In the genomic region with DNA sequence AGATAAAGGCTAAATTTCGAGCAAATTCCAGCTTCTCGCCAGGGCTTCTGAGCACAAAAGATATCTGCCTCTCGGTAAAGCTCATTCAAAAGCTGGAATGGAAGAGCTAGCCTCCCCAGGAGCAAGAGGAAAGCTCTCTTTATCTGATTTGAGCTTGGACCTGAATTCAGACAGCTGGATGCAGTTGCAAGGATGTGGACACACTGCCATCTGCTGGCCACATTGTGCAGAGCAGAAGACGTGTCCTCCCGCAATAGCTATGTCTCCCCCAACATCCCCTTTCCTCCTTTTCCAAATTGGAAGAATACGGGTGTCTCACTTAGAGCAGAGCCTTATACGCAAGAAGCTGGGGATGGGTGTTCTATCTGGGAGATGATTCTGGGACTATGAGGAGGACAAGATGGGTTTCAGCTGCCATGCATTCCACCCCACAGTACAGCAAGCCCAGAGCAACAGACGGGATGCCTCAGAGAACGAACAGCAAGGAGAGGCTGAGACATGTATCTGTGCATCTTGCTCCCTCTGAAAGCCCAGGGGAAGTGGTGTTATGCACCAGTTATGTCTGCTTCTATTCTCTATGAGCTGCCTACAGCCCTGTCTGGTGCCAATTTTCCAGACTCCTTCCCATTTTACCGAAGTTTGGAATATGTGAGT, we compare ENCODE assay signal across 8 mouse cellular contexts. TPM values are rescaled to one million over a fixed set of nuclear protein-coding genes. Genes with fewer than 3 reads are reported as not detected.
A peak's percentile ranks its signal among the peaks of the same experiment; 100 is the strongest.
DNase-seq lines count a peak whose midpoint lies in the region; ATAC-seq and TF ChIP-seq lines count a peak whose summit lies in the region.

No protein-coding gene starts in this region.

- no peak for ATAC-seq in hindbrain, embryonic 13.5 days (ENCODE audit: low FRiP score)
- no peak for ATAC-seq in neural tube, embryonic 11.5 days (ENCODE audit: insufficient read depth, low FRiP score, low TSS enrichment)
- ATAC-seq in stomach, postnatal 0 days (ENCODE audit: low FRiP score, low TSS enrichment) = peak; percentile 61; the same call in 1 of the 2 replicates

- no peak overlapping the region for H3K9ac ChIP-seq in hindbrain, embryonic 13.5 days
- no peak overlapping the region for H3K9ac ChIP-seq in neural tube, embryonic 11.5 days (ENCODE audit: low read length)
- H3K9ac ChIP-seq in stomach, postnatal 0 days (ENCODE audit: low read length) = no peak overlapping the region

- no peak overlapping the region for H3K4me3 ChIP-seq in hindbrain, embryonic 10.5 days
- H3K4me3 ChIP-seq in hindbrain, embryonic 13.5 days = no peak overlapping the region
- no peak overlapping the region for H3K4me3 ChIP-seq in limb, embryonic 10.5 days
- H3K4me3 ChIP-seq in neural tube, embryonic 11.5 days (ENCODE audit: low read depth, low read length) = no peak overlapping the region
- H3K4me3 ChIP-seq in stomach, postnatal 0 days (ENCODE audit: low read depth, low read length) = no peak overlapping the region

- TF ChIP-seq EP300 in stomach, postnatal 0 days (optimal IDR thresholded peaks at IDR 0.05) = no peak

- 33% methylated on average over 10 of the region's 10 CpGs for WGBS in hindbrain, embryonic 10.5 days
- 28% methylated on average over 10 of the region's 10 CpGs for WGBS in hindbrain, embryonic 13.5 days
- WGBS in limb, embryonic 10.5 days = 40% methylated on average over 10 of the region's 10 CpGs
- 38% methylated on average over 10 of the region's 10 CpGs for WGBS in neural tube, embryonic 11.5 days
- 27% methylated on average over 10 of the region's 10 CpGs for WGBS in stomach, postnatal 0 days

- no peak overlapping the region for H3K4me2 ChIP-seq in hindbrain, embryonic 13.5 days
- no peak overlapping the region for H3K4me2 ChIP-seq in neural tube, embryonic 11.5 days (ENCODE audit: low read depth)
- no peak overlapping the region for H3K4me2 ChIP-seq in stomach, postnatal 0 days (replicated peaks; ENCODE audit: low read depth)

- peak; percentile 93 for TF ChIP-seq CTCF in stomach, postnatal 0 days (IDR thresholded peaks at IDR 0.05; ENCODE audit: low read depth)

- H3K27ac ChIP-seq in hindbrain, embryonic 10.5 days = no peak overlapping the region
- no peak overlapping the region for H3K27ac ChIP-seq in hindbrain, embryonic 13.5 days
- no peak overlapping the region for H3K27ac ChIP-seq in limb, embryonic 10.5 days
- H3K27ac ChIP-seq in neural tube, embryonic 11.5 days (ENCODE audit: low read depth, low read length) = no peak overlapping the region
- no peak overlapping the region for H3K27ac ChIP-seq in stomach, postnatal 0 days (replicated peaks)

- H3K4me1 ChIP-seq in hindbrain, embryonic 10.5 days (replicated peaks) = peaks cover 16% of the 10 kb centered on the region
- H3K4me1 ChIP-seq in hindbrain, embryonic 13.5 days (replicated peaks) = peaks cover 9% of the 10 kb centered on the region
- H3K4me1 ChIP-seq in limb, embryonic 10.5 days = peaks cover 12% of the 10 kb centered on the region
- no peaks in the 10 kb centered on the region for H3K4me1 ChIP-seq in neural tube, embryonic 11.5 days (ENCODE audit: control insufficient read depth, insufficient read depth, low read length)
- H3K4me1 ChIP-seq in stomach, postnatal 0 days (replicated peaks; ENCODE audit: control insufficient read depth, insufficient read depth) = no peaks in the 10 kb centered on the region

- H3K36me3 ChIP-seq in hindbrain, embryonic 10.5 days = no peaks in the 10 kb centered on the region
- no peaks in the 10 kb centered on the region for H3K36me3 ChIP-seq in hindbrain, embryonic 13.5 days
- no peaks in the 10 kb centered on the region for H3K36me3 ChIP-seq in limb, embryonic 10.5 days
- H3K36me3 ChIP-seq in neural tube, embryonic 11.5 days (ENCODE audit: control insufficient read depth, insufficient read depth, low read length) = no peaks in the 10 kb centered on the region
- H3K36me3 ChIP-seq in stomach, postnatal 0 days (ENCODE audit: control insufficient read depth, insufficient read depth, low read length) = no peaks in the 10 kb centered on the region

- 0 out of 2 replicates have a peak, but pooled peaks cover 9% of the 10 kb centered on the region for H3K9me3 ChIP-seq in hindbrain, embryonic 10.5 days
- 0 out of 2 replicates have a peak, but pooled peaks cover 6% of the 10 kb centered on the region for H3K9me3 ChIP-seq in hindbrain, embryonic 13.5 days
- H3K9me3 ChIP-seq in limb, embryonic 10.5 days (replicated peaks) = no peaks in the 10 kb centered on the region
- no peaks in the 10 kb centered on the region for H3K9me3 ChIP-seq in neural tube, embryonic 11.5 days (ENCODE audit: control insufficient read depth, low read length)
- H3K9me3 ChIP-seq in stomach, postnatal 0 days (ENCODE audit: control insufficient read depth, low read length) = no peaks in the 10 kb centered on the region

- DNase-seq in hindbrain, embryonic 10.5 days (ENCODE audit: low spot score) = peak; percentile 83
- peak; percentile 49 for DNase-seq in cerebellum, adult 9-11 months
- peak; percentile 87 to 88 for DNase-seq in frontal cortex, postnatal 36 days (ENCODE audit: low spot score in 2 of 2)
- peak; percentile 26 to 70 for DNase-seq in kidney, adult 8-10 months
- DNase-seq in limb, embryonic 10.5 days (ENCODE audit: low spot score) = peak; percentile 84
- peak; percentile 81 for DNase-seq in neural tube, embryonic 11.5 days (ENCODE audit: low spot score)
- DNase-seq in stomach, postnatal 0 days (ENCODE audit: low spot score) = peak; percentile 73

- no peaks in the 10 kb centered on the region; the same call in 1 of the 2 replicates for H3K27me3 ChIP-seq in hindbrain, embryonic 10.5 days (ENCODE audit: insufficient read depth, poor library complexity, severe bottlenecking)
- H3K27me3 ChIP-seq in hindbrain, embryonic 13.5 days = 0 out of 2 replicates have a peak, but pooled peaks cover 3% of the 10 kb centered on the region
- H3K27me3 ChIP-seq in limb, embryonic 10.5 days (ENCODE audit: low read depth, poor library complexity, severe bottlenecking) = no peaks in the 10 kb centered on the region
- no peaks in the 10 kb centered on the region for H3K27me3 ChIP-seq in neural tube, embryonic 11.5 days (ENCODE audit: control insufficient read depth, insufficient read depth, low read length)
- no peaks in the 10 kb centered on the region for H3K27me3 ChIP-seq in stomach, postnatal 0 days (ENCODE audit: control insufficient read depth, insufficient read depth, low read length)

RNA-seq across cellular contexts. Expression of a gene that starts 16.3 kb away (rescaled TPM):
- 0.10 and 0.26 TPM in 2 replicates for polyA plus RNA-seq in hindbrain, embryonic 10.5 days (2016; fragmentation: Nextera tagmentation; extraction: Ambion mirVana)
- 0.62 and 1.1 TPM in 2 replicates for polyA plus RNA-seq in hindbrain, embryonic 13.5 days (2015; fragmentation: Nextera tagmentation; extraction: Ambion mirVana)
- 0.09 TPM in 1 of 2 replicates, not detected in the other for polyA plus RNA-seq in limb, embryonic 10.5 days (2016; fragmentation: Nextera tagmentation; extraction: Ambion mirVana)
- polyA plus RNA-seq in neural tube, embryonic 11.5 days (2014; fragmentation: Nextera tagmentation; extraction: Ambion mirVana) = 0.13 and 0.14 TPM in 2 replicates
- 19.3 and 20.2 TPM in 2 replicates for polyA plus RNA-seq in stomach, postnatal 0 days (2015; fragmentation: Nextera tagmentation; extraction: Ambion mirVana)

RNA-seq across cellular contexts. Expression of a gene that starts 45.0 kb away (rescaled TPM):
- polyA plus RNA-seq in hindbrain, embryonic 10.5 days (2016; fragmentation: Nextera tagmentation; extraction: Ambion mirVana) = 2.9 and 4.5 TPM in 2 replicates
- 5.4 and 5.7 TPM in 2 replicates for polyA plus RNA-seq in hindbrain, embryonic 13.5 days (2015; fragmentation: Nextera tagmentation; extraction: Ambion mirVana)
- 0.83 and 1.9 TPM in 2 replicates for polyA plus RNA-seq in limb, embryonic 10.5 days (2016; fragmentation: Nextera tagmentation; extraction: Ambion mirVana)
- 3.1 and 3.4 TPM in 2 replicates for polyA plus RNA-seq in neural tube, embryonic 11.5 days (2014; fragmentation: Nextera tagmentation; extraction: Ambion mirVana)
- 0.70 and 0.75 TPM in 2 replicates for polyA plus RNA-seq in stomach, postnatal 0 days (2015; fragmentation: Nextera tagmentation; extraction: Ambion mirVana)

RNA-seq across cellular contexts. Expression of a gene that starts 57.8 kb away (rescaled TPM):
- polyA plus RNA-seq in hindbrain, embryonic 10.5 days (2016; fragmentation: Nextera tagmentation; extraction: Ambion mirVana) = 25.8 and 29.9 TPM in 2 replicates
- polyA plus RNA-seq in hindbrain, embryonic 13.5 days (2015; fragmentation: Nextera tagmentation; extraction: Ambion mirVana) = 32.6 and 33.7 TPM in 2 replicates
- polyA plus RNA-seq in limb, embryonic 10.5 days (2016; fragmentation: Nextera tagmentation; extraction: Ambion mirVana) = 26.2 and 28.8 TPM in 2 replicates
- polyA plus RNA-seq in neural tube, embryonic 11.5 days (2014; fragmentation: Nextera tagmentation; extraction: Ambion mirVana) = 25.2 and 26.2 TPM in 2 replicates
- polyA plus RNA-seq in stomach, postnatal 0 days (2015; fragmentation: Nextera tagmentation; extraction: Ambion mirVana) = 9.1 and 10.3 TPM in 2 replicates
